Mouse (Mus musculus) cerebellum, adult 2 months (tissue): ENCODE data around the gene Tnni3k.

ENCODE experiments used
- CTCF ChIP-seq: fragments of 200-500 bp; IDR thresholded peaks from 2 replicates; pipeline ENCODE4 v1.5.1; 2011; ENCODE audit warnings: low read depth, mild to moderate bottlenecking, control low read depth, low read length, moderate library complexity, borderline replicate concordance; ENCODE audit not compliant: insufficient read depth
- POLR2A ChIP-seq: fragments of 200-500 bp; IDR thresholded peaks from 2 replicates; pipeline ENCODE4 v1.6.1; 2011; ENCODE audit warnings: low read length, control low read depth, borderline replicate concordance; ENCODE audit not compliant: insufficient read depth

DNA sequence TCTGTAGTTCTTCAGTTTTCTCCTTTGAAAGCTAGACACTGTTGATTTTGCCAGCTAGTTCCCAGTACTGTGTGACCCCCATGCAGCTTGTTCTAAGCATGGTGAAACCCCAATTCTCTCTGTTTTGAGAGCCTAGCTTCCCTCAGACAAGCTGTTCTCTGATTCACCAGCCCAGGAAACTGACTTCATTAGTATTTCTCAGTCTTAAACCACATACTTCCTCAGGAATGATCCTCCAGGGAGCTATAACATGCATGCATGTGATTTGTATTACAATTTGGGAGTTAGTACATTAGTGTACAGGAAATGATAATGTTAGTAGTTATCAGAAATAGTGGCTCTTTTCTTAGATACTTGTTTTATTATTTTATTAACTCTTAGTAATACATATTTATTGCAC lies 1.4 kb upstream of the Tnni3k start:
- no peak for TF ChIP-seq CTCF
- TF ChIP-seq POLR2A, result no peak
